Mouse (Mus musculus) CH12.LX (cell line): Measurements from ENCODE around the gene Cpeb1. TPM values are rescaled to one million over a fixed set of nuclear protein-coding genes. Genes with fewer than 3 reads are reported as not detected.

Source experiments
- DNase-seq: peaks from one replicate; pipeline ENCODE4 v3.0.0-alpha.2; 2013; ENCODE audit errors: extremely low read depth
- H3K27ac ChIP-seq: 2 replicates; pipeline ENCODE4 v1.5.1; 2012; ENCODE audit warnings: low read depth, mild to moderate bottlenecking, control low read depth, moderate library complexity; ENCODE audit not compliant: insufficient read depth
- H3K27me3 ChIP-seq: replicated peaks from 2 replicates; pipeline ENCODE3; 2012; ENCODE audit warnings: inconsistent platforms
- H3K36me3 ChIP-seq, 2 experiments: replicated peaks in 1 of 2; 2 replicates each; pipeline versions ENCODE3 to v1.6.1; 2012; ENCODE audit warnings: inconsistent platforms in 1 of 2, low read length in 1 of 2, mild to moderate bottlenecking in 1 of 2, mixed read lengths in 1 of 2, moderate library complexity in 1 of 2; ENCODE audit not compliant: control insufficient read depth in 1 of 2, insufficient read depth in 1 of 2
- H3K4me1 ChIP-seq, 2 experiments: 2 replicates each; pipeline ENCODE4 v1.6.1; 2012; ENCODE audit warnings: inconsistent platforms in 1 of 2, moderate library complexity in 1 of 2; ENCODE audit not compliant: insufficient read depth in 2 of 2, control insufficient read depth in 1 of 2
- H3K4me2 ChIP-seq: 2 replicates; pipeline ENCODE4 v1.6.1; 2012; ENCODE audit warnings: low read depth, mild to moderate bottlenecking, control low read depth; ENCODE audit not compliant: poor library complexity, insufficient read depth, severe bottlenecking
- H3K4me3 ChIP-seq, 3 experiments: fragments of 150-350 bp in 1 of 3; sonication (generic) in 1 of 3; replicated peaks in 1 of 3; 2 replicates each; pipeline versions ENCODE3 to v1.5.1; 2011 to 2012; ENCODE audit warnings: low read depth in 2 of 3, low read length in 2 of 3, mild to moderate bottlenecking in 2 of 3, moderate library complexity in 2 of 3, control low read depth in 1 of 3, improper control_type of control experiment in 1 of 3, inconsistent platforms in 1 of 3, mixed read lengths in 1 of 3; ENCODE audit not compliant: poor library complexity in 1 of 3
- H3K79me2 ChIP-seq: replicated peaks from 2 replicates; pipeline ENCODE4 v1.6.1; 2012; ENCODE audit warnings: mild to moderate bottlenecking, moderate library complexity; ENCODE audit not compliant: control insufficient read depth, poor library complexity, insufficient read depth, severe bottlenecking; ENCODE audit errors: extremely low read depth
- H3K9ac ChIP-seq: 2 replicates; pipeline ENCODE4 v1.6.1; 2012; ENCODE audit warnings: low read depth, mild to moderate bottlenecking, control low read depth, moderate library complexity; ENCODE audit not compliant: insufficient read depth
- H3K9me3 ChIP-seq: replicated peaks from 2 replicates; pipeline ENCODE3; 2012; ENCODE audit warnings: low read length, inconsistent platforms, mixed read lengths
- BHLHE40 ChIP-seq: IDR thresholded peaks from 2 replicates; pipeline ENCODE4 v1.6.1; 2011; ENCODE audit warnings: mild to moderate bottlenecking, low read depth, low read length, improper control_type of control experiment
- CHD1 ChIP-seq: IDR thresholded peaks from 2 replicates; pipeline ENCODE4 v1.6.1; 2012; ENCODE audit warnings: low read depth, low read length, improper control_type of control experiment, inconsistent platforms
- CHD2 ChIP-seq: IDR thresholded peaks from 2 replicates; pipeline ENCODE4 v1.6.1; 2011; ENCODE audit warnings: low read length, improper control_type of control experiment
- CTCF ChIP-seq, 2 experiments: IDR thresholded peaks in 1 of 2; conservative IDR thresholded peaks in 1 of 2; 2 replicates each; pipeline ENCODE4 v1.5.1; 2011 to 2012; ENCODE audit warnings: low read depth in 2 of 2, low read length in 2 of 2, improper control_type of control experiment in 1 of 2, inconsistent platforms in 1 of 2, mild to moderate bottlenecking in 1 of 2, moderate library complexity in 1 of 2
- E2F4 ChIP-seq: IDR thresholded peaks from 2 replicates; pipeline ENCODE4 v1.6.1; 2011; ENCODE audit warnings: low read depth, low read length, improper control_type of control experiment; ENCODE audit not compliant: insufficient replicate concordance
- ELF1 ChIP-seq: IDR thresholded peaks from 2 replicates; pipeline ENCODE4 v1.6.1; 2014; ENCODE audit warnings: low read depth, mild to moderate bottlenecking, inconsistent platforms, low read length, improper control_type of control experiment
- EP300 ChIP-seq: IDR thresholded peaks from 2 replicates; pipeline ENCODE4 v1.6.1; 2011; ENCODE audit warnings: low read length, improper control_type of control experiment
- ETS1 ChIP-seq: conservative IDR thresholded peaks from 2 replicates; pipeline ENCODE4 v1.6.1; 2012; ENCODE audit warnings: low read depth, mild to moderate bottlenecking, inconsistent platforms, low read length, improper control_type of control experiment, moderate library complexity
- GABPA ChIP-seq: IDR thresholded peaks from 2 replicates; pipeline ENCODE4 v1.6.1; 2012; ENCODE audit warnings: low read depth, low read length, improper control_type of control experiment, inconsistent platforms; ENCODE audit not compliant: insufficient replicate concordance
- HCFC1 ChIP-seq: IDR thresholded peaks from 2 replicates; pipeline ENCODE4 v1.6.1; 2012; ENCODE audit warnings: low read depth, mild to moderate bottlenecking, inconsistent platforms, low read length, improper control_type of control experiment
- IRF4 ChIP-seq: IDR thresholded peaks from 2 replicates; pipeline ENCODE4 v1.6.1; 2014; ENCODE audit warnings: low read depth, mild to moderate bottlenecking, inconsistent platforms, low read length, improper control_type of control experiment
- JUN ChIP-seq: IDR thresholded peaks from 2 replicates; pipeline ENCODE4 v1.6.1; 2011; ENCODE audit warnings: low read depth, mild to moderate bottlenecking, low read length, improper control_type of control experiment, moderate library complexity; ENCODE audit not compliant: insufficient read depth
- JUND ChIP-seq: conservative IDR thresholded peaks from 2 replicates; pipeline ENCODE4 v1.6.1; 2011; ENCODE audit warnings: low read depth, low read length, improper control_type of control experiment
- KAT2A ChIP-seq: IDR thresholded peaks from 2 replicates; pipeline ENCODE4 v1.6.1; 2012; ENCODE audit warnings: low read length, improper control_type of control experiment, inconsistent platforms; ENCODE audit not compliant: insufficient replicate concordance
- MAFK ChIP-seq: IDR thresholded peaks from 2 replicates; pipeline ENCODE4 v1.6.1; 2011; ENCODE audit warnings: low read length, improper control_type of control experiment; ENCODE audit not compliant: insufficient replicate concordance
- MAX ChIP-seq: IDR thresholded peaks from 2 replicates; pipeline ENCODE4 v1.6.1; 2011; ENCODE audit warnings: low read length, improper control_type of control experiment
- MAZ ChIP-seq: IDR thresholded peaks from 2 replicates; pipeline ENCODE4 v1.6.1; 2012; ENCODE audit warnings: low read depth, mild to moderate bottlenecking, inconsistent platforms, low read length, improper control_type of control experiment, moderate library complexity
- MEF2A ChIP-seq: IDR thresholded peaks from 2 replicates; pipeline ENCODE4 v1.6.1; 2014; ENCODE audit warnings: low read depth, mild to moderate bottlenecking, inconsistent platforms, low read length, improper control_type of control experiment, borderline replicate concordance
- MXI1 ChIP-seq: IDR thresholded peaks from 2 replicates; pipeline ENCODE4 v1.6.1; 2011; ENCODE audit warnings: mild to moderate bottlenecking, low read depth, low read length, improper control_type of control experiment
- MYC ChIP-seq: IDR thresholded peaks from 2 replicates; pipeline ENCODE4 v1.6.1; 2011; ENCODE audit warnings: low read depth, mild to moderate bottlenecking, improper control_type of control experiment, low read length
- NELFE ChIP-seq: IDR thresholded peaks from 2 replicates; pipeline ENCODE4 v1.6.1; 2011; ENCODE audit warnings: low read depth, low read length, improper control_type of control experiment
- NRF1 ChIP-seq: IDR thresholded peaks from 2 replicates; pipeline ENCODE4 v1.6.1; 2014; ENCODE audit warnings: low read depth, mild to moderate bottlenecking, inconsistent platforms, low read length, improper control_type of control experiment, moderate library complexity
- PAX5 ChIP-seq: IDR thresholded peaks from 2 replicates; pipeline ENCODE4 v1.6.1; 2012; ENCODE audit warnings: low read length, inconsistent platforms, mixed read lengths
- POLR2AphosphoS2 ChIP-seq: IDR thresholded peaks from 2 replicates; pipeline ENCODE4 v1.6.1; 2011; ENCODE audit warnings: low read depth, low read length, improper control_type of control experiment
- RAD21 ChIP-seq: IDR thresholded peaks from 2 replicates; pipeline ENCODE4 v1.6.1; 2011; ENCODE audit warnings: low read depth, mild to moderate bottlenecking, low read length, improper control_type of control experiment, moderate library complexity
- RCOR1 ChIP-seq: conservative IDR thresholded peaks from 2 replicates; pipeline ENCODE4 v1.6.1; 2012; ENCODE audit warnings: low read depth, mild to moderate bottlenecking, inconsistent platforms, low read length, improper control_type of control experiment
- SIN3A ChIP-seq: IDR thresholded peaks from 2 replicates; pipeline ENCODE4 v1.6.1; 2012; ENCODE audit warnings: low read length, improper control_type of control experiment, inconsistent platforms
- SMC3 ChIP-seq: IDR thresholded peaks from 2 replicates; pipeline ENCODE4 v1.6.1; 2011; ENCODE audit warnings: low read depth, low read length, improper control_type of control experiment
- TBP ChIP-seq: conservative IDR thresholded peaks from 2 replicates; pipeline ENCODE4 v1.6.1; 2011; ENCODE audit warnings: low read depth, low read length, improper control_type of control experiment
- TCF12 ChIP-seq: IDR thresholded peaks from 2 replicates; pipeline ENCODE4 v1.6.1; 2014; ENCODE audit warnings: low read depth, mild to moderate bottlenecking, inconsistent platforms, low read length, improper control_type of control experiment
- UBTF ChIP-seq: IDR thresholded peaks from 2 replicates; pipeline ENCODE4 v1.6.1; 2012; ENCODE audit warnings: low read depth, mild to moderate bottlenecking, inconsistent platforms, low read length, improper control_type of control experiment, moderate library complexity
- USF1 ChIP-seq: IDR thresholded peaks from 2 replicates; pipeline ENCODE4 v1.6.1; 2014; ENCODE audit warnings: low read depth, mild to moderate bottlenecking, inconsistent platforms, low read length, improper control_type of control experiment
- USF2 ChIP-seq: conservative IDR thresholded peaks from 2 replicates; pipeline ENCODE4 v1.6.1; 2011; ENCODE audit warnings: low read depth, low read length, improper control_type of control experiment
- ZC3H11A ChIP-seq: IDR thresholded peaks from 2 replicates; pipeline ENCODE4 v1.6.1; 2012; ENCODE audit warnings: low read depth, mild to moderate bottlenecking, inconsistent platforms, low read length, improper control_type of control experiment
- ZKSCAN1 ChIP-seq: IDR thresholded peaks from 2 replicates; pipeline ENCODE4 v1.6.1; 2012; ENCODE audit warnings: low read depth, inconsistent platforms, low read length, improper control_type of control experiment, borderline replicate concordance
- ZMIZ1 ChIP-seq: IDR thresholded peaks from 2 replicates; pipeline ENCODE4 v1.6.1; 2012; ENCODE audit warnings: low read depth, mild to moderate bottlenecking, inconsistent platforms, low read length, improper control_type of control experiment
- ZNF384 ChIP-seq: IDR thresholded peaks from 2 replicates; pipeline ENCODE4 v1.6.1; 2012; ENCODE audit warnings: low read depth, low read length, improper control_type of control experiment, inconsistent platforms
- dilution Hi-C: fragments of 300-500 bp; cut with MboI; formaldehyde crosslinking; loops from 2 replicates; pipeline ENCODE4 v1.14.3; 2020; ENCODE audit warnings: low sequenced_read_pairs; ENCODE audit not compliant: extremely low pct_unique_long_range_greater_than_20kb, extremely low pct_ligation_motif_present
- in situ Hi-C: fragments of 300-500 bp; cut with MboI; formaldehyde crosslinking; loops from 3 replicates; pipeline ENCODE4 v1.14.3; 2019; ENCODE audit warnings: low sequenced_read_pairs, low pct_ligation_motif_present, low pct_unique_long_range_greater_than_20kb, mixed read lengths
- polyA plus RNA-seq: library from polyadenylated mRNA; unstranded; fragments of >175 nt; gene quantifications from 2 replicates; pipeline ENCODE4 v1.2.1, GENCODE M21; 2012; ENCODE audit warnings: low read depth; ENCODE audit not compliant: insufficient read length
- total RNA-seq, 2 experiments: library from RNA; depleted of rRNA; stranded (reverse); fragments of 300-350 nt in 1 of 2; fragments of >200 nt in 1 of 2; gene quantifications; 2 replicates each; pipeline ENCODE4 v1.2.3; 2012 to 2014

Gene Cpeb1
- total and polyA plus RNA-seq, 3 experiments: 0.26 TPM; not detected in 2

DNA sequence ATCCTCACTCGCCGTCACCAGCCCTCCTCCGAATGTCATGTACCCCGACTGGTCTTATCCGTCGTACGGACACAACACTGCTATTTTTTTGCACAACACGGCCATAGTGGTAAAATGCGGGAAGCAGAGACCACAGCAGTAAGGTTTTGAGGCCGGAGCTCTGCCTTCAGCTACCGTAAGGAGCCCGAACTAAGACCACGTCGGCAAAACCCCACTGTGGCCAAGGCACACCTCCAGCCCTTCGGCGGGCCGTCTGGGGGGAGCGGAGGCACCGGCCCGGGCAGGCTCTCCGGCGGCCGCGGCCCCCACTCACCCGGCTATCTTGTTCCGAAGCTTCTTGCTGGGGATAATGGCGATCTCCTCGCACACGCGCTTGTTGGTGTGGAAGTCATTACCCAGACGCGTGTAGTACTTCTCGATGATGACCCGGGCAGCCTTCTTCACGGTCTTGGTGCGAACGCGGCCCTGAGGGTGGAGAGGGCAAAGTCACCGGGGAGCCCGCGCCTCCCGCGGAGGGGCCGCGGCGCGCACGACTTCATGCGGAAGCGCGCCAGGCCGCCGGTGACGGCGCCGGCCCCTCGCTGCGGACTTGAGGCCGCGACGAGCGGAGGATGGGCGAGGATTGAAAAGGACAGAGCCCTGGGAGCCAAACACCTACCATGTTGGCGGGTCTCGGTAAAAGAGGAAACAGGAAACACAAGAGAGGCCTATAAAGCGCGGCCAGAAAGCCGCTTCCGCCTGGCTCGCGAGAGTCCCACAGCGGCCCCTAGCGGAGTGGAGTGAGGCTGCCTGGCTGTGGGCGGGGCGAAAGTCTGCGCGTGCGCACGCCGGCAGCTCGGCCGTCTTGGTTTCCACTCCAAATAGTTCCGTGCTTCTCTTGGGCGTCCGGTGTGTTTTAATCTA, 110.5 kb downstream of the Cpeb1 start, which contains the start of gene Rps17:
TSS of gene Rps17 (minus strand) at position 711 of the 903 bp plus-strand sequence.
- Histone ChIP-seq H3K9ac (peak within 1 kb of the TSS; percentile 99), H3K4me3 (peak within 1 kb of the TSS; percentile 89 to 100 (median 99)), H3K27me3 (no peaks in the 10 kb centered on the region), H3K9me3 (no peaks in the 10 kb centered on the region), H3K79me2 (peaks cover 40% of the 10 kb centered on the region), H3K27ac (peak within 1 kb of the TSS; percentile 68), H3K4me2 (peak within 1 kb of the TSS; percentile 89), H3K36me3 (peaks cover 43 to 48% of the 10 kb centered on the region in 2 experiments), H3K4me1 (peaks cover 2 to 33% of the 10 kb centered on the region in 2 experiments; a peak in 2 of 4 replicates)
- dilution Hi-C loops: no loop called here
- DNase-seq: peak; percentile 91
- in situ Hi-C loops: loop anchor here (5.0 kb wide), 1 partner anchor 177 kb away; no protein-coding TSS in a partner anchor
- TF ChIP-seq RCOR1 (no peak), CTCF (conservative IDR thresholded peaks at IDR 0.05 in 1 of 2, IDR thresholded peaks at IDR 0.05 in 1 of 2; ENCODE audit: low read depth in 2 of 2, low read length in 2 of 2) (peak; percentile 26 to 84; a peak in 2 of 4 replicates), E2F4 (peak; percentile 51; the same call in 1 of the 2 replicates), CHD1 (0 out of 2 replicates have a peak, but pooled peaks have one; percentile 24), USF1 (no peak), NRF1 (peak; percentile 91), SMC3 (no peak; the same call in 1 of the 2 replicates), ZKSCAN1 (no peak), EP300 (no peak), GABPA (peak; percentile 79), BHLHE40 (no peak), ETS1 (no peak), MAX (peak; percentile 88), PAX5 (no peak), TBP (peak; percentile 97), NELFE (peak; percentile 96), HCFC1 (peak; percentile 90), KAT2A (peak; percentile 91; the same call in 1 of the 2 replicates), ZMIZ1 (peak; percentile 91), POLR2AphosphoS2 (peak; percentile 91), ZNF384 (no peak), JUN (no peak), ELF1 (peak; percentile 94), JUND (no peak), MEF2A (0 out of 2 replicates have a peak, but pooled peaks have one; percentile 74), TCF12 (peak; percentile 98), ZC3H11A (no peak), USF2 (no peak), MAZ (0 out of 2 replicates have a peak, but pooled peaks have one; percentile 16), UBTF (0 out of 2 replicates have a peak, but pooled peaks have one; percentile 13), MYC (peak; percentile 95), SIN3A (peak; percentile 84; the same call in 1 of the 2 replicates), IRF4 (peak; percentile 71), CHD2 (no peak; the same call in 1 of the 2 replicates), MAFK (no peak), MXI1 (peak; percentile 77; the same call in 1 of the 2 replicates), RAD21 (no peak)
